Mouse (Mus musculus) erythroblast, adult 5-6 weeks (primary cell): Measurements from ENCODE around the gene Hist2h3c1. TPM values are rescaled to one million over a fixed set of nuclear protein-coding genes. Genes with fewer than 3 reads are reported as not detected.

ENCODE experiments used
- ATAC-seq: replicated peaks from 2 replicates; pipeline ENCODE4 v1.8.0; 2016; ENCODE audit warnings: moderate number of reproducible peaks, mild to moderate bottlenecking, moderate TSS enrichment, inconsistent platforms; ENCODE audit not compliant: poor library complexity, low FRiP score, severe bottlenecking
- total RNA-seq, 2 experiments: library from RNA; stranded (forward) in 1 of 2; stranded (reverse) in 1 of 2; fragments of 150-400 nt in 1 of 2; fragments of 200-764, 138-1000 nt in 1 of 2; gene quantifications; 2 replicates each; pipeline versions ENCODE4 v1.2.3 to v1.2.4; 2015 to 2017; ENCODE audit warnings: low replicate concordance in 2 of 2

The Hist2h3c1 gene
- total RNA-seq, 2 experiments from 2014 or later: 20.9 TPM; not detected in 1

DNA sequence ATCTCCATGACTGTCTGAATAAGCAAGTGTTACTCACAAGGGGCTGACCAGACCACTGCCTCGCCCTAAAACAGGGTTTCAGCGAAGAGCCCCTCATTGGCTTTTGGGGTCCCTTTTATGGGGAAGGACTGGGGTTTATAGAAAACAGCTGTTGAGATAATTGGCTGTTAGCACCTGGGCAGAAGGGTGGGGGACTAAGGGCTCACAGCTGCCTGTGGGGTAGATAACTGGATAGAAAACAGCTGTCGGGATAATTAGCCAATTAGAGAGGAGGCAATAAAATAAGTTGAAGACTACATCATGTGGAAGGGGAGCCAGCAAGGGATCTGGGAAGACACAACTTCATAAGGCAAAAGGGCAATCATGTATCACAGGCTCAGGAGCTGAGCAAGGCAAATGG is 4.4 kb downstream of the Hist2h3c1 start:
- no peak for ATAC-seq

DNA sequence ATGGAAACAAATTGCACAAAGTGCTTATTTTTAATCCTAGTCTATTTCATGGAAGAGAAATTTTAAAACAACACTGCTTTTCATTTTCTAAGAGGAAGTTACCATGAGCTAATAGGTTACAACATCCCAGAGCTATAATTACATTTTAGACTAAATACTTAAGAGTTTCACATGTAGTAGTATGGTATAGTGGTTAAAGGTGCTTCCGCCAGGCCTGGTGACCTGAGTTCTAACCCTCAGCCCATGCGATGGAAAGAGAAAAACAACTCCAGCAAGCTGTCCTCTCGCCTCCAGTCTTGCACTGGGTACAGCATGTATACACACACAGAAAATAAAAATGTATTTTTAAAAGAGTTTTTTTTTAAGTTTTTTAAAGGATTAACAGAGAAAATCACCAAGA is 5.3 kb downstream of the Hist2h3c1 start:
- ATAC-seq: no peak

DNA sequence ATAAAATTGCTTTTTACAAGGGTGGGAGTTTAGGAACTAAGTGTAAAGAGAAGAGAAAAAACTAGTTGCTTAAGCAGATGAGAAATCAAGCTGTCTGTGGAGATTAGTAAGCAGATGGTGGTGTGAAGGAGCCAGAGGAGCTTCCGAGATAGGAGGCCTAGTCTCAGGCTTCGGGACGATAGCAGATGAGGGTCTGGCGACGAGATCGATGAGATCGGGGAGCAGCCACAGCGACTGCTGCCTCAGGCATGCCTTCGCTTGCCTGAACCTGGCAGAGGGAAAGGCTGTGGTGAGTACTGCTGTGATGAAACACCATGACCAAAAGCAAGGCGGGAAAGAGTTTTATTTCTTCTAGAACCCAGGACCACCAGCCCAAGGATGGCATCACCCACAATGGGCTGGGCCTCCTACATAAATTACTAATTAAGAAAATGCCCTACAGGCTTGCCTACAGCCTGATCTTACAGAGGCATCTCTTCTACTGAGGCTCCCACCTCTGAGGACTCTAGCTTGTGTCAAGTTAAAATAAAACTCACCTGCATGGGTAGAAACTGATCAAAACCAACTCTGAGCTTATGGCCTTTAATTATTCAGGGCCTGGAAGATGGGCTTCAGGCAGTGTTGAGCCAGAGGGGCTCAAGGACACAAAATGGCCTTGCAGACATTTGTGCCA is 8.3 kb downstream of the Hist2h3c1 start:
- ATAC-seq: peak; percentile 87

DNA sequence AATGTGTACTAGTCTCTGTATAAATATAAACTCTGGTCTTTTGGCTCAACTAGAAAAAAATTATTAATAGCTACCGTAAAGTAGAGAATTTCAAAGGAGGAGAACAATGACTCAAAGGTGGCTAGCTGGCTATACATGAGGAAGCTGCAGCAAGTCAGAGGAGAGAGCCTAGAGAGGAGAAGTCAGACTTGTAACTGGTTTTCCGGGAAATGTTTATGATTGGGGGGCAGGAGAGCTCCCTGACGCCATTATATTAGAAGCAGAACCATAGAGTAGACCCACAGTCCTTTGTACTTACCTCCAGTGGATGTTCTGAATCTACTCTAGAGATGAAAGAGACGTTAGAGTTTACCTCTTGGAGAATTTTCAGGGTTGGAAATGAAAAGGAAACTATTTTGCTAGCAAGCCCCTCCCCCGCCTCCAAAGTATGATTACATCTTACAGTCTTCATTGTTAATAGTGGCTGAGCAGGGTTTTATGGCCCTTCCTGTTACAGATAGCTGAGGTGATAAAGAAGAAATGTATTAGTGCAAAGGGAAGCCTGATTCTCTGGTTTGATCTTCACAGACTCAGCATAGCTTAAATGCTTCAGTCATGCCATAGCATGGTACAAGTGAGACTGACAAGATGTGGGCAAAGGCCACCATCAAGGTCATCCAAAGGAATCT is 9.6 kb downstream of the Hist2h3c1 start:
- ATAC-seq: no peak

DNA sequence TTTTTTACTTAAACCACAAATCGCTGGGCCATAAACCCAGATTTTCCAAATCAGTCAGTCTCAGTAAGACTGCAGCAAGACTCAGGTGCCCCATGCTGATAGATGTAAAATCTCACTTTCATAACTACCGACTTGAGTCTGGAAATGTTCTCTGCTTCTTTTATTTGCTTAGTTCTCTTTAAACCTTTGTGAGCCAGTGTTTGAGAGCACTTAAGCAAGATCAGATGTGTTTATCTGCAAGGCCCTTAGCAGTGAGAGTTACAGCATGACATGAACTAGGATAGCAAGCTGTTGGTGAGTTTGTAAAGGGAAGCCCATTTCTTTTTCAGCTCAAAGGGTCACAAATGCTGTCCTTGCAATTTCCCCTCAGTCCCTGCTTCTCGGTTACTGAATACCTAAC is 10.7 kb downstream of the Hist2h3c1 start:
- no peak for ATAC-seq

DNA sequence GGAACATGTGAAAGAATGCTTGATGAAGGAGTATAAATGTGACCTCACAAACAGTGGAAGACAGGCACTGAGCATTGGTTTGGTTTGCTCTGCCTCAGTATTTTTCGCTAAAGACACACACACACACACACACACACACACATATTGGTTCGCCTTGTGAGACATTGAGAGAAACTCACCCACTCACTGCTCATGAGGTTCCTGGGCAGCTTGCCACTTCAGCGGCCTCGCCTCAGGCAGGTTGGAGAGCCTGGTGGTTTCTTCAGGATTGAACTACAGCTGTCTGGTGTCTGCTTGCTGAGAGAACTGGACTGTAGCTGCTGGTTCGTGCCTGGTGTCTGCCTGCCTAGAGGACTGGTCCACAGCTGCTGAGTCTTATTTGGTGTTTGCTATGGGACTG is 13.7 kb downstream of the Hist2h3c1 start:
- ATAC-seq: no peak

DNA sequence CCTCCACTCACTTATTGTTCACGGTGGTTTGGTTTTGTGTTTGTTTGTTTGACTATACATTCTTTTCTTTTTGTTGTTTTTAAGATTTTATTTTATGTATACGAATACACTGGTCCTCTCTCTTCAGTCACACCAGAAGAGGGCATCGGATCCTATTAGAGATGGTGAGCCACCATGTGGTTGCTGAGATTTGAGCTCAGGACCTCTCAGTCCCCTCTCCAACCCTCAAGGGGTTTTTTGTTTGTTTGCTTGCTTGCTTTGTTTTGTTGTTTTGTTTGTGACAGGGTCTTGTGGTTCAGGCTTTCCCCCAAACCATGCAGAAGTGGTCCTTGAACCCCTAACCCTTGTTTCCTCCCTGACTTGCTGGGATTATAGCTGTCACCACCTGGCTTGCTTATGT is 15.1 kb downstream of the Hist2h3c1 start:
- no peak for ATAC-seq

DNA sequence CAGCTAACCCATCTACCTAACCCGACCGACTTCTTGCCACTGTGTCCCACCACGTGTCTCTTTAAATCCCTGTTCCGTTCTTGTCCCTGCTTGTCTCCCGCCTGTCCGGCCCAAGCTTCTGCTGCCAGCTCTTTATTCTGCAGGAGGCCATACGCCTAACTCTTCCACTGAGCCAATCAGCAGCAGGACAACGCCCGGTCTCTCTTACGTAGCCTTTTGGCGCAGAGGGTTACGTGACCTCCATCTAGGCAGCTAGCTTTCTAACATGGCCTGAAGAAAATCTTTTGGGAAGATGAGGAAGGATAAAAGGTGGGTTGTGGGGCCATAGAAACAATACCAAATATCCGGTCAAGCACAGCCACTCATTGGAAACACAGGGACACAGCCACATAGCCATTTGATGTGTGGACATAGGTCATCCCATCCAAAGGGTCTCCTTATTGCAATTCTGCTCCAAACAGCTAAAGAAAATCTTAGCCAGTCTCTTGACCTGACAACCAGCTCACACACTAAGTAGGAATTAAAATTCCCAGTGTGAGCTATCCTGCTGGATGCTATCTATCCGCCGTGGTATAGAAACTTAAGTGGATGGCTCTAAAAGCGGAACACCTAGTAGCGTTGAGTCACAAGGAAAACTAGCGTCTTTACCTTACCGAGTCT is 15.9 kb downstream of the Hist2h3c1 start:
- peak; percentile 80 for ATAC-seq

DNA sequence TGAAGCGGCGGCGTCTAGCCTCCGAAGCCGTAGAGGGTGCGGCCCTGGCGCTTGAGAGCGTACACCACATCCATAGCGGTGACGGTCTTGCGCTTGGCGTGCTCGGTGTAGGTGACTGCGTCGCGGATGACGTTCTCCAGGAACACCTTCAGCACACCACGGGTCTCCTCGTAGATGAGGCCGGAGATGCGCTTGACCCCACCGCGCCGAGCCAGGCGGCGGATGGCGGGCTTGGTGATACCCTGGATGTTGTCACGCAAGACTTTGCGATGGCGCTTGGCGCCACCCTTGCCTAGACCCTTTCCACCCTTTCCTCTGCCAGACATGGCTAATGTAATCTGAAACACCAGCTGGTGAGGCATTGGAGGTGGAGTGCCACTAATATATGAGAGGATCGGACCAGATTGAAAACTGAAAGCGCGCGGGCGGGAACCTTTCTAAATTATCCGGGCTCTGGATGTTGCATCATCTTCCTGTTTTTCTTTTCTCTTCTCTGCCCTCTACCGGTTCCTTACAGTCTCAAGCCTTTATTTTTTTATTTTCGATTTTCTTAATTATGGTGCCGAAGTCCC is 16.6 kb downstream of the Hist2h3c1 start, which contains the start of gene Hist2h4:
Gene Hist2h4, minus strand, starts transcription at position 333 of the 572 bp plus-strand sequence.
- ATAC-seq: peak; percentile 71

DNA sequence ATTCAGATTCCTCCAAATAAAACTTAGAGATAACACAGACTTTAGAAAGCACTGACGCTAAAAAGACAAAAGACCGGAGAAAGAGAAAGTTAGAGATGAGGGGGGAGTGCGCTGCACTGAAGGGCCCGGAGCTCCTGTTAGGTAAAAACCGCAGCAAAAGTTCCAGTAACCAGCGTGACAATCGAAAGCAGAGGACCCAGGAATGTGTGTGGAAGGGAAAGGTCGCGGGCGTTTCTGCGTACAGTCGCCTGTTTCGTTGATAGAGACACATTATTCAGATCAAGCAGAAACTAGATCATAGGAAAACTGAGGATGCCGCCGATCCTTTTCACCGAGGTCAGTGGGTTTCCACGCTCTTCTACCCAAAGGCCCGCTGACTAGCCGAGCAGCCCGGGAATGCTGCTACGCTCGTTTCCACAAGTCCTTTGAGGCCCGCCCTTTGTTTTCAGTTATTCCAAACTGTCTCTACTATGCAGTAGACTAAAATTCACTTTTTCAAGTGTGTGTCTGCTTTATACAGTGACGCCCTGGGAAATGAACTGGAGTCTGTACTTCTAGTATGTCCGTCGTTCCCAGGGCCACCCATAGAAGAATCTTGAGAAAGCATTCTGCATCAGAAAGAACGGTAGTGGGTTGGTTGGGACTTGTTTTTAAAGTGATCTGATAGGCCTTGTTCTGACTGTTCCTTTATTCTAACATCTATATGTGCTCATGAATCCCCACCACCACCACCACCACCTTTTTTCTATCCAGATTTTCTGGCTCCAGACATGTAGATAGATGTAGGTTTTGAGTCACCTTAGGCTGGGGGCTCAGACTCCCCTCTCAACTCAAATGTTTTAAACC is 17.3 kb downstream of the Hist2h3c1 start:
- ATAC-seq: 0 out of 2 replicates have a peak, but pooled peaks have one; percentile 14

DNA sequence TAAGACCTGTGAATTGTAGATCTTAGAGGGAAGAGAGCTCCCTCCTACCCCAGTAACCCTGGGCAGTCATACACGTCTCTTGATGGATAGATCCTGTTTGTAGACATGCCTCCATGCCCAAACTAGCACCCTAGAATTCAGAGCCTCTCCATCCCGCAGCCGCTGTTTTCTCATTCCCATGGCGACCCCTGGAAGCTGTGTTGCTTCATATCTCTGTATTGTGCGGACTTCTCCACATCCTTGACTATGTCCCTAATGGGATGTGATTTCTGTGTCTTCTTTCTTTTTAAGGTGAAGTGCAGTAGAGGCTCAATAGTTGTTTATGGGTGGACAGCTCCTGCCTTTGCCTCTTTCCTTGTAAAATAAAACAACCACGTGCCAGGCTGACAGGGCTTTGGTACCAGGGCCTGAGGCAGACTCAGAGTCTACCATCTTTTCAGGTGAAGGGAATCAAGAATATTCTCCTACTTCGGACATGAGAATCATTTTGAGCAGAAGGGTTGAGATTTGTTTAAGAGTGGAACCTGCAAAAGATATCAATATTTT is 18.0 kb downstream of the Hist2h3c1 start:
- ATAC-seq: no peak

DNA sequence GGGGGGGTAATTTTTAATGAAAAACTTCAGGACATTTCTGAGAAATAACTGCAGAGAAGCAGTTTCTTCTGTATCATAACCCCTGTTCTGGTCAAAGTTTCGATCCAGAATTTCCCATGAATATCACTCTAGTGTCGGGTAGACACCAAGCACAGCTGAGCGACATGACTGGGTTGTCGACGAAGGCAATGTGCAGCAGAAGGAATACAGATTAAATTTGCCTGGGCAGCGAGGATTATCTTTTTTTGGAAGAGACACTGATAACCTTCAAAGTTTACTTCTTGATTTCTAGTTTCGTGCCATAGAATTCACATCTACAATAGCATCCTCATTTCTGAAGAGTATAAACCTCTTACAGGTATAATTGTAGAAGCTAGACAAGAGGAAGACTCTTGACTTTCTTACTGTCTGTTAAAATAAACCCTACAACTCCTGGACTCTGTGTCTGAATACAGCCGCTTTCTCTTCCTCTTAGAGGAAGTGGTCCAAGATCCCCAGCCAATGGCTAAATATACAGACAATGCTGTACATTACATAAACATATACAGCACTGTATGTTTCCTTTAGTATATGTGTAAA is 19.7 kb downstream of the Hist2h3c1 start:
- no peak for ATAC-seq

DNA sequence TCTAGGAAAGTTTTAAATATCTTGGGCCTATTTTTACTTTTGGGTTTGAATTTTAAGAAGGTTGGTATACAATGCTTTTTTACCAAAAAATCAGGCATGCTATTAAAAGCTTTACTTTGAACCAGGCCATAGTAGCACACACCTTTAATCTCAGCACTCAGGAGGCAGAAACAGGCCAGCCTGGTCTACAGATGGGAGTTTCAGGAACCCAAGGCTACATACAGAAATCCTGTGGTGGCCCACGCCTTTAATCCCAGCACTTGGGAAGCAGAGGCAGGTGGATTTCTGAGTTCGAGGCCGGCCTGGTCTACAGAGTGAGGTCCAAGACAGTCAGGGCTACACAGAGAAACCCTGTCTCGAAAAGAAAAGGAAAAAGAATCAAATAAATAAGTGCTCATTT is 21.1 kb downstream of the Hist2h3c1 start:
- no peak for ATAC-seq

DNA sequence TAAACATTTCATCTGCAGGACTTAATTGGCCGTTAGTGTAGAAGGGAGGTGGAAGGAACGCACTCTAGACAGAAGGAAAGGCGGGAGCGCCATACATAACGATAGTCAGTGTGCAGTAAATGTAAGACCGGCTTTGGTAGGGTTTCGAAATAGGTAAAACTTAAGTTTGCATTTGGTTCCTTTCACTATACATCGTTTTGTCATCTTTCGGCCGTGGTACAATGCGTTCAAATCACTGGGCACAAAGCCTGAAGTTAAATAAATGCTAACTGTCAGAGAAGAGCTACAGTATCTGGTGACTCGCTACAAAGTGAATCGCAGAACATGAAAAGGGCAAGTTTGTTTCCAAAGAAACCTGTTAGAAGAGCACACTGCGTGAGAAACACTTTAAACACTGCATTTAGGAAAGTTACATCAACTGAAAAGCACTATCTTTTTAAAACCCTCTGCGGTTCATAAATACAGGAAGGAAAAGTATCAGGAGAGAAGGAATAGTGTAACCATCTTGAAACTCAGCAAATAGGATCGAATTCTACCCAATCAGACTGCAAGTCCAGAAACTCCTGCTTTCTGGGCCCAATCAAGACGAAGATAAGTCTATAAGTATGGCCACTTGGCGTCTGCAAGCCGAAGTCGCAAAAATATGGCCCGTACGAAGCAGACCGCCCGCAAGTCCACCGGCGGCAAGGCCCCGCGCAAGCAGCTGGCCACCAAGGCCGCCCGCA is 21.7 kb downstream of the Hist2h3c1 start, which contains the start of gene Hist2h3b:
Gene Hist2h3b, plus strand, starts transcription at position 604 of the 725 bp plus-strand sequence.
- peak; percentile 64 for ATAC-seq

DNA sequence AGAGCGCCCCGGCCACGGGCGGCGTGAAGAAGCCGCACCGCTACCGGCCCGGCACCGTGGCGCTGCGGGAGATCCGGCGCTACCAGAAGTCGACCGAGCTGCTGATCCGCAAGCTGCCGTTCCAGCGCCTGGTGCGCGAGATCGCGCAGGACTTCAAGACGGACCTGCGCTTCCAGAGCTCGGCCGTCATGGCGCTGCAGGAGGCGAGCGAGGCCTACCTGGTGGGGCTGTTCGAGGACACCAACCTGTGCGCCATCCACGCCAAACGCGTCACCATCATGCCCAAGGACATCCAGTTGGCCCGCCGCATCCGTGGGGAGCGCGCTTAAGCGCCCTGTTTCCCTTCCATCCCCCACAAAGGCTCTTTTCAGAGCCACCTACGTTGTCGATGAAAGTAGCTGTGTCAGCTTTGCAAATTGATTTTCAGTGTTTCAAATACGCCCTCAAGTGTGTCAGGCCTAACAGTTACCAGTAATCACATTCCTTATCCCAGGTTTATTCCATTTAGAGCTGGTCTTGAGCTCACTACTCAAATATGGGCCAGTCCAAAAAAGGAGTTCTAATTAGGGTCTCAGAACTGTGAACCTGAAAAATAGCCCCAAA is 22.4 kb downstream of the Hist2h3c1 start:
- ATAC-seq: peak; percentile 33

DNA sequence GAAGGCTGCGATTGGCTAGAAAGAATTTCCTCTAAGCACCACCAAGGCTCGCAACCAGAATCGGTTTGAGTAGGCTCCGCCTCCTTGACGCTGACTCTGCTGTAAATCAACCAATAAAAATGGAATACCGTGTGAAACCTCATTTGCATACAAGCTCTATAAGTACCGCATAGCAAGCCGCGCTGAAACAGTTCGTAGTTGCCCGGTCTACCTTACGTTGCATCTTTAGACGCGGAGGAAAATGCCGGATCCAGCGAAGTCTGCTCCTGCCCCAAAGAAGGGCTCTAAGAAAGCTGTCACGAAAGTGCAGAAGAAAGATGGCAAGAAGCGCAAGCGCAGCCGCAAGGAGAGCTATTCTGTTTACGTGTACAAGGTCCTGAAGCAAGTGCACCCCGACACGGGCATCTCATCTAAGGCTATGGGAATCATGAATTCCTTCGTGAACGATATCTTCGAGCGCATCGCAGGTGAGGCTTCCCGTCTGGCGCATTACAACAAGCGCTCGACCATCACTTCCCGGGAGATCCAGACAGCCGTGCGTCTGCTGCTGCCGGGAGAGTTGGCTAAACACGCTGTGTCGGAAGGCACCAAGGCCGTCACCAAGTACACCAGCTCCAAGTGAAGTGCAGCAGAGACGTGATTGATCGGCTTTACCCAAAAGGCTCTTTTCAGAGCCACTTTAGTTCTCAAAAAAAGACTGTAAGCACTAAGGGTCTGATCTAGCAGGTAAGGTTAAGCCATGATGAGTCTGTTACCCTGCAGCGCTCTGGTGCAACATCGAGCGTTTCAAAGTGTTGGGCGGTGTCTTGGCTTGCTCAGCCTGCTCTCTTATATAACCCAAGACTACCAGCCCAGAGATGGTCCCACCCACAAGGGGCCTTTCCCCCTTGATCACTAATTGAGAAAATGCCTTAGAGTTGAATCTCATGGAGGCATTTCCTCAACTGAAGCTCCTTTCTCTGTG is 23.3 kb downstream of the Hist2h3c1 start, which contains the start of gene Hist2h2bb:
Gene Hist2h2bb, plus strand, starts transcription at position 242 of the 964 bp plus-strand sequence.
- peak; percentile 88 for ATAC-seq
